Mouse (Mus musculus) forebrain, embryonic 15.5 days (tissue): ENCODE data around the gene Tnfsf12. TPM values are rescaled to one million over a fixed set of nuclear protein-coding genes. Genes with fewer than 3 reads are reported as not detected.
A peak's percentile ranks its signal among the peaks of the same experiment; 100 is the strongest.

ENCODE experiments used
- ATAC-seq: fragments of 200-750 bp; cut with Nextera tagmentation; replicated peaks from 2 replicates; pipeline ENCODE4 v1.8.0; 2017; ENCODE audit warnings: mild to moderate bottlenecking, moderate TSS enrichment, moderate library complexity
- H3K27ac ChIP-seq: fragments of 300-500 bp; sonication (generic); replicated peaks from 2 replicates; pipeline ENCODE4 v1.5.1; 2015; ENCODE audit warnings: mild to moderate bottlenecking, inconsistent platforms
- H3K27me3 ChIP-seq: fragments of 300-500 bp; sonication (generic); 2 replicates; pipeline ENCODE4 v1.6.1; 2015; ENCODE audit warnings: inconsistent platforms
- H3K36me3 ChIP-seq: fragments of 300-500 bp; sonication (generic); 2 replicates; pipeline ENCODE4 v1.6.1; 2015; ENCODE audit warnings: mild to moderate bottlenecking, inconsistent platforms
- H3K4me1 ChIP-seq: fragments of 300-500 bp; sonication (generic); 2 replicates; pipeline ENCODE4 v1.6.1; 2015; ENCODE audit warnings: inconsistent platforms
- H3K4me2 ChIP-seq: fragments of 300-500 bp; sonication (generic); replicated peaks from 2 replicates; pipeline ENCODE4 v1.6.1; 2015; ENCODE audit warnings: mild to moderate bottlenecking, inconsistent platforms
- H3K4me3 ChIP-seq: fragments of 300-500 bp; sonication (generic); 2 replicates; pipeline ENCODE4 v1.5.1; 2015; ENCODE audit warnings: mild to moderate bottlenecking, inconsistent platforms
- H3K9ac ChIP-seq: fragments of 300-500 bp; sonication (generic); replicated peaks from 2 replicates; pipeline ENCODE4 v1.6.1; 2015; ENCODE audit warnings: mild to moderate bottlenecking, inconsistent platforms
- H3K9me3 ChIP-seq: fragments of 300-500 bp; sonication (generic); 2 replicates; pipeline ENCODE4 v1.6.1; 2016; ENCODE audit warnings: inconsistent platforms
- WGBS: fragments of 180-500 bp; shearing (Covaris S2); methylation state at CpG from one replicate; pipeline ENCODE4 v1.1.7; 2015; ENCODE audit warnings: mixed read lengths; 5-methylcytosine and 5-hydroxymethylcytosine counted together
- polyA plus RNA-seq: library from polyadenylated mRNA; unstranded; fragments of >200 nt; fragmentation: Nextera tagmentation; extraction: Ambion mirVana; gene quantifications from 2 replicates; pipeline ENCODE4 v1.2.1, GENCODE M21; 2015

Tnfsf12 gene
- polyA plus RNA-seq, 1 experiment from 2014 or later = 1.6 TPM

DNA sequence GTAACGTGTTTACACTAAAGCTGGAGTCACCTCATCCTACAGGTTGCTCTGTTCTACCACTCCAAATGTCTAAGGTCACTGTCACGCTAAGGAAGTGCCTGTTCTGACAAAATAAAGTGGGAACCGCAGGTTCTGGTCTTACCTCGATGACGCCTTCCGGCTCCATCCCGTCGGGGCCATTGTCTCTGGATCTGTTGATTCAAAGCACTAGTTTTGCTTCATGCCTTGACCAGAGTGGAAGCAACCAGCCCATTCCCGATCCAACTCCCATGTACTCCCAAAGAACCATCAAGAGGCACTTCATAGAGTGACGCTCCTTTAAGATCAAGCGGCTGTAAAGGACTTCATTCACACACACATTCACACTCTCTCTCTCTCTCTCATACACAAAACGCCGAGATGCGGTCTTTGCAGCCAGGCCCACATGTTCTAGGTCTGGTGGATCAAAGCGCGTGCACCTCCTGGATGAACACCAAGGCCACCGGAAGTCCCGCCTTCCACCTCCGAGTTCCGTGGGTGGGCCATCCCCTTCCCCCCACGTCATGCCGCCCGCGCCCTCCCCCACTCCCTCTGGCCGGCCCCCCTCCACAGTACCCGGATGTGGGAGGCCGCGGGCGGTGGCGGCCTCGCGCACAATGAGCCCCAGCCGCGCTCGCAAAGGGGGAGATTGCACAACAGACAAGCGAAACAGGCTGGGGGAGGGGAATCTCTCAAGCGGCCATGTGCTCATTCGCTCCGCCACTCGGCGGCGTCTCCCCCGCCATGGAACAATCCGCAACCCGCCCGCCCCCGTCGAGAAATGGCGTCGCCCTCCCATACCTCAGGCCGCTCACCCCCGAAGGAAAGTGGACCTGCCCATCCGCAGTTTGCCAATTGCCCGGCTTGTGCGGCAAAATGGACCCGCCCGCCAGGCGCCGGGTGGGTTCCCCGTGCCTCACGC is 24.6 kb downstream of the Tnfsf12 start:
- Histone ChIP-seq H3K9me3 (no peaks in the 10 kb centered on the region), H3K36me3 (peaks cover 69% of the 10 kb centered on the region), H3K4me2 (peak overlapping the region; percentile 72), H3K27ac (peak overlapping the region; percentile 98), H3K9ac (peak overlapping the region; percentile 99), H3K4me1 (peaks cover 33% of the 10 kb centered on the region), H3K27me3 (no peaks in the 10 kb centered on the region), H3K4me3 (peak overlapping the region; percentile 100)
- ATAC-seq = peak; percentile 70
- under 1% methylated on average over 61 of the region's 61 CpGs for WGBS

DNA sequence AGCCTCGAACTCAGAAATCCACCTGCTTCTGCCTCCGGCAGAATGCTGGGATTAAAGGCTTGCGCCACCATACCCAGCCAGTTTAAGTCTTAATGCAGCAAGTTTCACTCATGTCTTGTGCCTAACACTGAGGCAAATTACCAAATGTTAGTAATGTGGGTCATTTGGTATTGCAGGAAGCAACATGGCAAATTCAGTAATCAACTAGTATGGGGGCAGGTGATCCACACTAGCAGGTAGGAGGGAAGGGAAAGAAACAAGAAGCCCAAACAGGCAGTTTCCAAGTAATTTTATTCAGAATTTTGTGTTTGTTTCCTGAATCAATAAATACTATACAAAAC is 29.0 kb downstream of the Tnfsf12 start:
- H3K4me3 ChIP-seq = no peak overlapping the region
- H3K27me3 ChIP-seq = no peaks in the 10 kb centered on the region
- no peak overlapping the region for H3K9ac ChIP-seq
- no peak for ATAC-seq
- H3K36me3 ChIP-seq = peaks cover 64% of the 10 kb centered on the region
- H3K4me2 ChIP-seq = no peak overlapping the region
- WGBS = 83% methylated on average over 3 of the region's 3 CpGs
- peaks cover 32% of the 10 kb centered on the region for H3K4me1 ChIP-seq
- no peak overlapping the region for H3K27ac ChIP-seq
- H3K9me3 ChIP-seq = no peaks in the 10 kb centered on the region

DNA sequence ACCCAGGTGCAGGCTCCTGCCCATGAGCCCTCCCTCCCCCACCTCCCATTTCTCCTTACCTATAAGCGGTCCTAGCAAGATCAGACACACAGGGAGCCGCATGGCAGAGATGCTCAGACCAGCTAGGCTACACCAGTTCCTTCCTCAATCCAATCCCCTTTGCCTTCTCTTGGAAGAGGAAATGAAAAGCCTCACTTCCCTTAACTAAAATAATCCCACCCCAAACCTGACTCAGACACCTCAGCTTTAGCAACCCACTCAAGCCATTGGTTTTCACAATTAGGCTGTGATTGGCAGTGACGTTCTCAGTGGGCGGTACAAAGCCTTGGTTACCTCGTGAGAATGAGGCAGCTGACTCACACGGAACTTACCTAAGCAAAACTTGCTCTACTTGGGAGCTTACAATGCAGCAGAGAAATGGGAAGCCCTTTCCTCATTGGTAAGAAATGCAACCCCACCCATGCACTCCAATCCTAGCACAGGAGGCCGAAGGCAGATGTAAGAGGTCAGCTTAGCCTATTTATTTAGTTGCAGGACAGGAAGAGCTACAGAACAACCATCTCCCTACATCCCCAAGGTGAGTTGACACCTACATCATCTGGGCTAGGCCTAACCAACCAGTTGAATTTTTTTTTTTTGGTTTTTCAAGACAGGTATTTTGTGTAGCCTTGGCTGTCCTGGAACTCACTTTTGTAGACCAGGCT is 29.5 kb downstream of the Tnfsf12 start, which contains the start of gene Cd68:
Gene Cd68 (minus strand): TSS at position 193 of the 704 bp plus-strand sequence.
- Histone ChIP-seq H3K4me2 (no peak within 1 kb of the TSS), H3K27me3 (no peaks in the 10 kb centered on the region), H3K4me1 (peaks cover 37% of the 10 kb centered on the region), H3K36me3 (peaks cover 64% of the 10 kb centered on the region), H3K9me3 (no peaks in the 10 kb centered on the region), H3K9ac (no peak within 1 kb of the TSS), H3K27ac (0 out of 2 replicates have a peak within 1 kb of the TSS, but pooled peaks have one; percentile 3), H3K4me3 (no peak within 1 kb of the TSS)
- ATAC-seq = no peak
- 28% methylated on average over 7 of the region's 7 CpGs for WGBS

DNA sequence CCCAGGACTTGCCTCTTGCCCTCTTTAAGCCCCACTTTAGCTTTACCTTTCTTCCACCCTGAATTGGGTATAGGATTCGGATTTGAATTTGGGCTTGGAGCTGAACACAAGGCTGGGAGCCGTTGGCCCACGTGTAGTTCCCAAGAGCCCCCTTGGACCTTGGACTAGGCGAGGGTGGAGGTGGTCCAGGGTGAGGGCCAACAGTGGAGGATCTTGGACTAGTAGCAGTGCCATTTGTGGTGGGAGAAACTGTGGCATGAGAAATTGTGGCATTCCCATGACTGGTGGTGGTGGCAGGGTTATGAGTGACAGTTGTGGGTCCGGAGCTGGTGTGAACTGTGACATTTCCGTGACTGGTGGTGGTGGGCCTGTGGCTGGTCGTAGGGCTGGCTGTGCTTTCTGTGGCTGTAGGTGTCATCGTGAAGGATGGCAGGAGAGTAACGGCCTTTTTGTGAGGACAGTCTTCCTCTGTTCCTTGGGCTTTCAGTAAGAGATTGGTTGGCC is 30.1 kb downstream of the Tnfsf12 start:
- 0 out of 2 replicates have a peak overlapping the region, but pooled peaks have one; percentile 3 for H3K27ac ChIP-seq

DNA sequence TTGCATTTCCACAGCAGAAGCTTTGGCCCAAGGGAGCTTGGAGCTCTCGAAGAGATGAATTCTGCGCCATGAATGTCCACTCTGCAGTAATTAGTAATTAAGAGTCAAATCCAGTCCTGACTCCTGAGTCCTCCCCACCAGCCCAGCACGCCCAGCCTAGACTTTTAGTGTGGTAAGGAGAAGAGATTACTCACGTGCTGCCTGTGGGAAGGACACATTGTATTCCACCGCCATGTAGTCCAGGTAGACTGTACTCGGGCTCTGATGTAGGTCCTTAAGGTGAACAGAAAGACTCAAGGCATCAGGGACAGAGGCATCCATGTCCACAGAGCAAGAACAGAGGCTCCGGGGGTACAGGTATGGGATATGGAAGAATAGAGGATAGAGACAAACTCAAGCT is 30.8 kb downstream of the Tnfsf12 start:
- Histone ChIP-seq H3K4me1 (peaks cover 31% of the 10 kb centered on the region), H3K27ac (no peak overlapping the region), H3K36me3 (peaks cover 58% of the 10 kb centered on the region), H3K4me3 (no peak overlapping the region), H3K27me3 (no peaks in the 10 kb centered on the region), H3K9ac (no peak overlapping the region), H3K4me2 (no peak overlapping the region), H3K9me3 (no peaks in the 10 kb centered on the region)
- no peak for ATAC-seq
- 91% methylated on average over 7 of the region's 7 CpGs for WGBS

More for the DNA sequence above, 30.1 kb downstream of the Tnfsf12 start:
- Histone ChIP-seq H3K4me1 (peaks cover 38% of the 10 kb centered on the region), H3K27me3 (no peaks in the 10 kb centered on the region), H3K4me2 (no peak overlapping the region), H3K9ac (no peak overlapping the region), H3K9me3 (no peaks in the 10 kb centered on the region), H3K36me3 (peaks cover 64% of the 10 kb centered on the region), H3K4me3 (no peak overlapping the region)
- no peak for ATAC-seq
- WGBS = 72% methylated on average over 9 of the region's 9 CpGs

DNA sequence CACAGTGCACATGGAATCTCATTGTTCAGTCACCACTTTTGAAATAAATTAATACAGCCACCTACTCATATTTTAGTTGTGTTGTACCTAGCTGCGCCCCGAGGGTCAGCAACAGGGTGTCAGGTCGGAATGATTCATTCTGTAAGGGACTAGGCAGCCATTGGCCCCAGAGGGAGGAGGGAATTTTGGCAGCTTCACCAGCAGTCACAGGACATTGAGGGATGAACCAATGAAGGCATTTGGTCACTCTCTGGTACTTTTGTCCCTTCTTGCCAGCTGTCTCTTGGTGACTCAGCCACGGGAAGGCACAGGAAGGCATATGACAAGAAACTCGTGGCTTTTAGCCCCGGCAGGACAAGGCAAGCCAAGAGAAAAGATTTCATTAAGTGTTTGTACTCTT is 31.9 kb downstream of the Tnfsf12 start:
- peak overlapping the region; percentile 96; the same call in 1 of the 2 replicates for H3K27ac ChIP-seq
- H3K4me3 ChIP-seq = no peak overlapping the region
- no peak for ATAC-seq
- H3K9ac ChIP-seq = no peak overlapping the region
- peaks cover 22% of the 10 kb centered on the region for H3K4me1 ChIP-seq
- 86% methylated on average over 6 of the region's 6 CpGs for WGBS
- H3K9me3 ChIP-seq = no peaks in the 10 kb centered on the region
- H3K27me3 ChIP-seq = no peaks in the 10 kb centered on the region
- H3K4me2 ChIP-seq = no peak overlapping the region
- H3K36me3 ChIP-seq = peaks cover 52% of the 10 kb centered on the region

DNA sequence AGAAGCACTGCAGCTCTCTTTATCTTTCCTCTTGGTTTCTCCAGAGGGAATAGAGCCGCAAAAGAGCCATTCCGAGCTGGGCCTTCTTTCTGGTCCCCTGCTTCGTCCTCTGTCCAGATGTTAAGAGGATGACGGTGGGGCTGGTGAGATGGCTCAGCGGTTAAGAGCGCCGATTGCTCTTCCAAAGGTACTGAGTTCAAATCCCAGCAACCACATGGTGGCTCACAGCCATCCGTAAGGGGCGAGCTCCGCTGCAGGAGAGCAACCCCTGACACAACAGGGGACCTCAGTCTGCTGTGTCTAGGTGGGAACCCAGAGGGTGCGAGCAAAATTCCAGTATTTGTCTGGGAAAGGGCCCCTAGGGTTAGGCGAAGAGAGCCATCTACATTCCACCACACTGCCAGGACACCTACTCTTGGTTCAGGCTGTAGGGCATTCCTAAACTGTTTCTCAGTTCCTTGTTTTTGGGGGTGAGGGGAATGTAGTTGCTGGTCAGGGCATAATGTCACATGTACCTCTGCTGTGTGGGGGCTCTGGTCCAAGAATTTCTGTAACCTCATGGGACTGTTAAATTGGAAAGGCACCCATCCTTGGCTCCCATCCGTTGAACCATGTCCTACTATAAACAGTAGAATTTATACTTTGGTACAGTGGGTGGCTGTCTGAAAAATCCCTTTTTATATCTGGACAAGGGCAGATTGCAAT is 32.5 kb downstream of the Tnfsf12 start:
- Histone ChIP-seq H3K4me3 (peak overlapping the region; percentile 66), H3K9ac (peak overlapping the region; percentile 66), H3K9me3 (no peaks in the 10 kb centered on the region), H3K4me1 (peaks cover 20% of the 10 kb centered on the region), H3K27ac (peak overlapping the region; percentile 96), H3K36me3 (peaks cover 52% of the 10 kb centered on the region), H3K27me3 (no peaks in the 10 kb centered on the region), H3K4me2 (peak overlapping the region; percentile 58)
- WGBS = 72% methylated on average over 13 of the region's 13 CpGs
- ATAC-seq = peak; percentile 28

DNA sequence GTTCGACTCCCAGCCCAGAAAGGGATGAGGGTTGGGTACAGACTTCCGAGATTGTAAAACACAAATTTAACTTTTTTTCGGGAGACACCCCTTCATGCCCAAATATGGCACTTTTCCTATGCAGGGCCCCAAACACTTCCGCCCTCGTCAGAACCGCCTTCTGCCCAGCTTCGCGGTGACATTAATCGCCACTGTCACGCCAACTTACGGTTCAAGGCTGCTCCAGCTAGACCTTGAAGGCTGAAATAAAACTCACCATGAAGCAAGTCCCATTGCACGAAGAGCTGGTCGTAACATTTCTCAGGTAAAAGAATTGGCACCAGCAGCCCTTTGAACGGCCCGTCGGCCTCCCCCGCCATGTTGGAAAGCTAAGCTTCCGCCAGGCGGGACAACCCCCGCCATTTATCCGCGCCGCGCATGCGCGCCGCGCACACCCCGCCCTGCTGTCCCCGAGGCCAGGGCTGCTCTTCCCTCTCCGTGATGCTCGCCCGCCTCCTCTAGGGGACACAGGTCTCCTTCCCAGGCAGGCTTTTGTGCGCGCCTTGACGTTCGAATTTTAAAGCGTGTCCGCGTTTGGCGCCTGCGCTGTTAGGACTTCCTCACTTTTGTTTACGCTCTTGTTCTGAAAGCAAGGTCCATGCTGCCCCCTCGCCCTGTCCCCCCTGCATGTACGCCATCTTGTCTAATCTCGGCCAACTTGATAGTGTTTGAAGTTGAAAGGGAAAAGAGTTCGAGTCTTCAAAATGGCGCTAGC is 33.3 kb downstream of the Tnfsf12 start, which contains the start of gene Mpdu1:
Gene Mpdu1 (minus strand): TSS at position 430 of the 754 bp plus-strand sequence.
- Histone ChIP-seq H3K4me1 (peaks cover 20% of the 10 kb centered on the region), H3K27me3 (no peaks in the 10 kb centered on the region), H3K27ac (peak within 1 kb of the TSS; percentile 96), H3K36me3 (peaks cover 52% of the 10 kb centered on the region), H3K4me3 (peak within 1 kb of the TSS; percentile 66), H3K9ac (peak within 1 kb of the TSS; percentile 66), H3K4me2 (peak within 1 kb of the TSS; percentile 58), H3K9me3 (no peaks in the 10 kb centered on the region)
- ATAC-seq = peak; percentile 96
- under 1% methylated on average over 48 of the region's 48 CpGs for WGBS

DNA sequence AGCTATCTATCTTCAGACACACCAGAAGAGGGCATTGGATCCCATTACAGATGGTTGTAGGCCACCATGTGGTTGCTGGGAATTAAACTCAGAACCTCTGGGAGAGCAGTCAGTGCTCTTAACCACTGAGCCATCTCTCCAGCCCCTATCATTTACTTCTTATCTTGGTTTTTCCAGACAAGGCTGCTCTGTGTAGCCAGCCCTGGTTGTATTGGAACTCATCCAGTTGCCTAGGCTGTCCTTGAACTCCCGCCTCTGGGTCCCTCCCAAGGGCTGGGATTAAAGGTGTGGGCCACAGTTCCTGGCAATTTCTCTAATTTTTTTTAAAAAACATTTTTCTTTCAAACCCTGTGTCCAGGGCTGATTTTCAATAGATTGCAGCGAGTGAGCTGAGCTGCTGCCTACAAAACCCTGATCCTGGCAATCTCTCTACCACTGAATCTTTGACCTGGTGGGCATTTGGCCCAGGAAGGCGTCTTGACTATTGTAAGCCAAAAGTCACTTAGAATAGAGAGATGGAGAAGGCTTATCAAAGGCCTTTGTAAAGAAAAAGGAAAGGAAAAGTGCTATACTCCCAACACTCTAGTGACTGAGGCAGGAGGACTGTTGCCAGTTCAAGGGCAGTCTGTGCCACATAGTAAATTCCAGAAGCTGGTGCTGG is 34.3 kb downstream of the Tnfsf12 start:
- Histone ChIP-seq H3K9me3 (no peaks in the 10 kb centered on the region), H3K4me1 (peaks cover 23% of the 10 kb centered on the region), H3K9ac (peak overlapping the region; percentile 66), H3K4me3 (peak overlapping the region; percentile 66), H3K27me3 (no peaks in the 10 kb centered on the region), H3K36me3 (peaks cover 55% of the 10 kb centered on the region), H3K27ac (peak overlapping the region; percentile 96), H3K4me2 (peak overlapping the region; percentile 58)
- 77% methylated on average over 3 of the region's 3 CpGs for WGBS
- ATAC-seq = no peak

DNA sequence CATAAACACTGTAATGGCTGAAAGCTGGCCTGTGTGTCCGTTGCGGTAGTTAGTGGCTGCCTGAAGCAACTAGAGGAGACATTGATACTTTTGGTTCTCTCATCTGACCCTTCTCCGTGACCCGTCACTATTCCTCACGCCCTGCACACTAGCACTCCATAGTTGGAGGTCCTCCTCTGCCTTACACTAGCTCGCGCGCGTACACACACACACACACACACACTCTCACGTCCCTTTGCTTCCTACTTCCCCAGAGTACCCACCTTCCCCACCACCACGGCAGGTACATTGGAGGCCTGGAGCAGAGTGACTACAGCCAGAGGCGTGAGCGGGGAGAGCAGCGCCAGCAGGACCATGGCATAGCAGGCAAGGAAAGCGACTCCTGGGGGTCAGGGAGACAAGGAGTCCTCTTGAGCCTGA is 38.2 kb downstream of the Tnfsf12 start:
- Histone ChIP-seq H3K4me2 (no peak overlapping the region), H3K27ac (no peak overlapping the region), H3K9me3 (no peaks in the 10 kb centered on the region), H3K4me1 (peaks cover 23% of the 10 kb centered on the region), H3K4me3 (no peak overlapping the region), H3K27me3 (no peaks in the 10 kb centered on the region), H3K9ac (no peak overlapping the region), H3K36me3 (peaks cover 40% of the 10 kb centered on the region)
- 81% methylated on average over 15 of the region's 15 CpGs for WGBS
- no peak for ATAC-seq
